ENCODE assay signal across 10 mouse cellular contexts in the genomic region with DNA sequence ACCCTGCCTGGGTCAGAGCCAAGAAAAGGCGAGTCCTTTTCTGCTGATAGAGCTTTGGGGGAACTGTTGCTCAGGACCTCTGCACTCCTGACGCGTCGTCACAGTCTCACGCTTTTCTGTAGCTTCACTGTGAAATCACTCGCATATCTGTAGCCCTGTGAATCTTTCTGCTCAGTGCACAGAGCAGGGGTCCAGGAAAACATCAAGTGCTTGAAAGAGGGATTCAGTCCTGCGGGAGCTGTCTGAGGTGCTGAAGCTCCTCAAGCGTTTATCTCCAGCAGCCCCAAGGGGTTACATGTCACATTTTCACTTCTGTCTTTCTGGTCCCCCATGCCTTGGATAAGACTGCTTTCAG. TPM values are rescaled to one million over a fixed set of nuclear protein-coding genes. Genes with fewer than 3 reads are reported as not detected.
A peak's percentile ranks its signal among the peaks of the same experiment; 100 is the strongest.
DNase-seq lines count a peak whose midpoint lies in the region; ATAC-seq and TF ChIP-seq lines count a peak whose summit lies in the region.
"Had no signal": no experiment of that assay in that cellular context is flagged by ENCODE, and none has a peak within 500 bp of the region (broad histone marks: within the 10 kb centered on the region; RNA-seq: fewer than 3 reads in every experiment).

No protein-coding gene starts in this region.

- H3K4me2 ChIP-seq in intestine, embryonic 16.5 days (ENCODE audit: low read depth, low read length) = peak overlapping the region; percentile 7; the same call in 1 of the 2 replicates
- H3K4me2 ChIP-seq in neural tube, embryonic 11.5 days (ENCODE audit: low read depth) = peak overlapping the region; percentile 62

- TF ChIP-seq CTCF in cerebellum, adult 2 months (IDR thresholded peaks at IDR 0.05; ENCODE audit: borderline replicate concordance, insufficient read depth, low read depth, low read length) = no peak

- DNase-seq in cerebellum, adult 2 months = peak in 1 of 2 experiments; percentile 10
- DNase-seq in cerebellum, postnatal 25 days = no peak
- DNase-seq in 3T3-L1 (ENCODE audit: low read depth, low spot score) = peak; percentile 16
- peak; percentile 74 for DNase-seq in embryonic facial prominence, embryonic 10.5 days (ENCODE audit: low spot score)
- peak; percentile 69 for DNase-seq in neural tube, embryonic 11.5 days (ENCODE audit: low spot score)
- DNase-seq in adipocyte (ENCODE audit: low spot score) = no peak

- TF ChIP-seq POLR2A in cerebellum, adult 2 months (IDR thresholded peaks at IDR 0.05; ENCODE audit: borderline replicate concordance, insufficient read depth, low read length) = no peak

- H3K9ac ChIP-seq in intestine, embryonic 16.5 days (ENCODE audit: low read depth, low read length) = no peak overlapping the region
- no peak overlapping the region for H3K9ac ChIP-seq in neural tube, embryonic 11.5 days (ENCODE audit: low read length)

- no peaks in the 10 kb centered on the region for H3K27me3 ChIP-seq in cerebellum, adult 2 months (ENCODE audit: control insufficient read depth, insufficient read depth, low read length)
- no peaks in the 10 kb centered on the region for H3K27me3 ChIP-seq in embryonic facial prominence, embryonic 10.5 days (replicated peaks; ENCODE audit: low read depth, poor library complexity, severe bottlenecking)
- no peaks in the 10 kb centered on the region for H3K27me3 ChIP-seq in intestine, embryonic 16.5 days (replicated peaks; ENCODE audit: control insufficient read depth, insufficient read depth, low read length)
- no peaks in the 10 kb centered on the region for H3K27me3 ChIP-seq in neural tube, embryonic 11.5 days (ENCODE audit: control insufficient read depth, insufficient read depth, low read length)

- under 1% methylated on average over 8 of the region's 8 CpGs for WGBS in cerebellum, adult 2 months
- WGBS in embryonic facial prominence, embryonic 10.5 days = 1% methylated on average over 8 of the region's 8 CpGs
- 1% methylated on average over 8 of the region's 8 CpGs for WGBS in intestine, embryonic 16.5 days
- 1% methylated on average over 8 of the region's 8 CpGs for WGBS in neural tube, embryonic 11.5 days

- ATAC-seq in intestine, embryonic 16.5 days = 0 out of 2 replicates have a peak, but pooled peaks have one; percentile 42
- peak; percentile 71 for ATAC-seq in neural tube, embryonic 11.5 days (ENCODE audit: insufficient read depth, low FRiP score, low TSS enrichment)
- no peak for ATAC-seq in megakaryocyte-erythroid progenitor cell, adult 5-6 weeks (replicated peaks; ENCODE audit: low FRiP score, low TSS enrichment, poor library complexity, severe bottlenecking)

- H3K4me3 ChIP-seq in cerebellum, adult 2 months (replicated peaks; ENCODE audit: insufficient read depth, low read depth, low read length) = peak overlapping the region; percentile 20
- peak overlapping the region; percentile 51 for H3K4me3 ChIP-seq in embryonic facial prominence, embryonic 10.5 days
- no peak overlapping the region for H3K4me3 ChIP-seq in intestine, embryonic 16.5 days (ENCODE audit: low read length)
- H3K4me3 ChIP-seq in neural tube, embryonic 11.5 days (ENCODE audit: low read depth, low read length) = peak overlapping the region; percentile 23

- no peaks in the 10 kb centered on the region for H3K9me3 ChIP-seq in embryonic facial prominence, embryonic 10.5 days
- H3K9me3 ChIP-seq in intestine, embryonic 16.5 days (ENCODE audit: control insufficient read depth, low read length) = no peaks in the 10 kb centered on the region
- no peaks in the 10 kb centered on the region for H3K9me3 ChIP-seq in neural tube, embryonic 11.5 days (ENCODE audit: control insufficient read depth, low read length)

- no peaks in the 10 kb centered on the region for H3K36me3 ChIP-seq in embryonic facial prominence, embryonic 10.5 days (replicated peaks)
- no peaks in the 10 kb centered on the region for H3K36me3 ChIP-seq in intestine, embryonic 16.5 days (ENCODE audit: control insufficient read depth, insufficient read depth, low read length)
- no peaks in the 10 kb centered on the region for H3K36me3 ChIP-seq in neural tube, embryonic 11.5 days (ENCODE audit: control insufficient read depth, insufficient read depth, low read length)

- H3K27ac ChIP-seq in cerebellum, adult 2 months (ENCODE audit: insufficient read depth, low read length) = no peak overlapping the region
- H3K27ac ChIP-seq in embryonic facial prominence, embryonic 10.5 days (replicated peaks) = no peak overlapping the region
- no peak overlapping the region for H3K27ac ChIP-seq in intestine, embryonic 16.5 days (ENCODE audit: low read length)
- no peak overlapping the region for H3K27ac ChIP-seq in neural tube, embryonic 11.5 days (ENCODE audit: low read depth, low read length)

- peaks cover 2% of the 10 kb centered on the region; the same call in 1 of the 2 replicates for H3K4me1 ChIP-seq in cerebellum, adult 2 months (ENCODE audit: control insufficient read depth, insufficient read depth, low read length)
- peaks cover 8% of the 10 kb centered on the region for H3K4me1 ChIP-seq in embryonic facial prominence, embryonic 10.5 days
- no peaks in the 10 kb centered on the region for H3K4me1 ChIP-seq in intestine, embryonic 16.5 days (ENCODE audit: control insufficient read depth, insufficient read depth, low read length)
- no peaks in the 10 kb centered on the region; the same call in 1 of the 2 replicates for H3K4me1 ChIP-seq in neural tube, embryonic 11.5 days (ENCODE audit: control insufficient read depth, insufficient read depth, low read length)

RNA-seq across cellular contexts. Expression of a gene that starts 0.2 kb away (rescaled TPM):
- polyA plus RNA-seq in cerebellum, adult 2 months (2012; rRNA removed) = 1.0 and 1.2 TPM in 2 replicates
- polyA plus RNA-seq in embryonic facial prominence, embryonic 10.5 days (2016; fragmentation: Nextera tagmentation; extraction: Ambion mirVana) = 0.02 and 0.09 TPM in 2 replicates
- not detected in 2 replicates for polyA plus RNA-seq in intestine, embryonic 16.5 days (2015; fragmentation: Nextera tagmentation; extraction: Ambion mirVana)
- 0.12 TPM in 1 of 2 replicates, not detected in the other for polyA plus RNA-seq in neural tube, embryonic 11.5 days (2014; fragmentation: Nextera tagmentation; extraction: Ambion mirVana)
- total RNA-seq in megakaryocyte-erythroid progenitor cell, adult 5-6 weeks (2014; fragmentation: Nextera tagmentation) = not detected in 2 replicates
- total RNA-seq in megakaryocyte-erythroid progenitor cell, adult 5-6 weeks (2017) = not detected in 2 replicates
- total RNA-seq: hematopoietic stem cell, adult 5-6 weeks had no signal
- polyA plus RNA-seq: small intestine, adult 2 months had no signal

RNA-seq across cellular contexts. Expression of a gene that starts 33.8 kb away (rescaled TPM):
- polyA plus RNA-seq in cerebellum, adult 2 months (2012; rRNA removed) = not detected in 2 replicates
- polyA plus RNA-seq in embryonic facial prominence, embryonic 10.5 days (2016; fragmentation: Nextera tagmentation; extraction: Ambion mirVana) = not detected in 2 replicates
- polyA plus RNA-seq in intestine, embryonic 16.5 days (2015; fragmentation: Nextera tagmentation; extraction: Ambion mirVana) = not detected in 2 replicates
- not detected in 2 replicates for polyA plus RNA-seq in neural tube, embryonic 11.5 days (2014; fragmentation: Nextera tagmentation; extraction: Ambion mirVana)
- total RNA-seq in megakaryocyte-erythroid progenitor cell, adult 5-6 weeks (2014; fragmentation: Nextera tagmentation) = not detected in 2 replicates
- total RNA-seq in megakaryocyte-erythroid progenitor cell, adult 5-6 weeks (2017) = not detected in 2 replicates
- total RNA-seq: hematopoietic stem cell, adult 5-6 weeks had no signal
- polyA plus RNA-seq: small intestine, adult 2 months had no signal

Comparison
In these comparisons a context has a peak if more than half of its experiments do, and no peak if none do; other contexts are left out.
1. DNase-seq: peak in 3T3-L1 (single experiment), embryonic facial prominence, embryonic 10.5 days (single experiment) and neural tube, embryonic 11.5 days (single experiment); none in cerebellum, postnatal 25 days (0 of 2) and adipocyte (single experiment).